Mouse (Mus musculus) midbrain, embryonic 16.5 days (tissue): ENCODE results near the gene Irak2. TPM values are rescaled to one million over a fixed set of nuclear protein-coding genes. Genes with fewer than 3 reads are reported as not detected.

Source experiments
- ATAC-seq: fragments of 200-750 bp; cut with Nextera tagmentation; 2 replicates; pipeline ENCODE4 v1.8.0; 2017; ENCODE audit warnings: moderate TSS enrichment
- H3K27ac ChIP-seq: fragments of 300-500 bp; sonication (generic); 2 replicates; pipeline ENCODE4 v1.5.1; 2014; ENCODE audit warnings: mild to moderate bottlenecking, low read length, mixed read lengths
- H3K27me3 ChIP-seq: fragments of 300-500 bp; sonication (generic); 2 replicates; pipeline ENCODE4 v1.6.1; 2014; ENCODE audit warnings: low read depth, low read length, mixed read lengths; ENCODE audit not compliant: control insufficient read depth, insufficient read depth
- H3K36me3 ChIP-seq: fragments of 300-500 bp; sonication (generic); 2 replicates; pipeline ENCODE4 v1.6.1; 2014; ENCODE audit warnings: mild to moderate bottlenecking, low read length, moderate library complexity, mixed read lengths; ENCODE audit not compliant: control insufficient read depth, insufficient read depth
- H3K4me1 ChIP-seq: fragments of 300-500 bp; sonication (generic); 2 replicates; pipeline ENCODE4 v1.6.1; 2014; ENCODE audit warnings: mild to moderate bottlenecking, low read length, mixed read lengths; ENCODE audit not compliant: control insufficient read depth, insufficient read depth
- H3K4me2 ChIP-seq: fragments of 300-500 bp; sonication (generic); 2 replicates; pipeline ENCODE4 v1.6.1; 2014; ENCODE audit warnings: mild to moderate bottlenecking, low read length, mixed read lengths
- H3K4me3 ChIP-seq: fragments of 300-500 bp; sonication (generic); 2 replicates; pipeline ENCODE4 v1.5.1; 2014; ENCODE audit warnings: low read depth, mild to moderate bottlenecking, low read length, moderate library complexity, mixed read lengths
- H3K9ac ChIP-seq: fragments of 300-500 bp; sonication (generic); 2 replicates; pipeline ENCODE4 v1.6.1; 2014; ENCODE audit warnings: low read depth, low read length, mixed read lengths
- H3K9me3 ChIP-seq: fragments of 300-500 bp; sonication (generic); replicated peaks from 2 replicates; pipeline ENCODE4 v1.6.1; 2014; ENCODE audit warnings: mild to moderate bottlenecking, low read length, mixed read lengths; ENCODE audit not compliant: control insufficient read depth, poor library complexity, severe bottlenecking
- WGBS: fragments of 180-500 bp; shearing (Covaris S2); extraction: QIAGEN DNeasy Blood & Tissue Kit; methylation state at CpG from one replicate; pipeline ENCODE4 v1.1.7; 2014; 5-methylcytosine and 5-hydroxymethylcytosine counted together
- polyA plus RNA-seq: library from polyadenylated mRNA; unstranded; fragments of >200 nt; fragmentation: Nextera tagmentation; extraction: Ambion mirVana; gene quantifications from 2 replicates; pipeline ENCODE4 v1.2.1, GENCODE M21; 2015

Irak2 gene
- polyA plus RNA-seq, 1 experiment from 2014 or later = 2.1 TPM

DNA sequence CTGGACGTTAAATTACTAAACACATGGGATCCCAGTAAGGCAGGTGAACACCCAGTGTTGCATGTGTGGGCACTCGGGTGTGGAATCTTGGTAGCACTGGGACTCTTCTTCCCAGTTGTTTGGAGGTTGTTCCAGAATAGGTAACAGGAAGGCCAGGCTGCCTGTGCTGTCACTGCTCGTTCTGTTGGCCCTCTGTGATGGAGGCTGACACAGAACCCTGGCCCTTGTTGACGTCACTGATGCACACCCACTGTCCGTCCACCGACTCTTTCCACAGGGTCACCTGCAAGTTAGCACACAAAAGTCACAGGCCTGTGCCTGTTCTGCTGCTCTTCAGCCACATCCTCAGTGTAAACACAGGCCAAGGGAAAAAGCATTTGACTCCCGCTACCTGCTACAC lies 89.9 kb downstream of the Irak2 start:
- Histone ChIP-seq H3K9ac (no peak overlapping the region), H3K4me1 (no peaks in the 10 kb centered on the region), H3K4me2 (no peak overlapping the region), H3K27me3 (no peaks in the 10 kb centered on the region), H3K36me3 (peaks cover 42% of the 10 kb centered on the region), H3K9me3 (no peaks in the 10 kb centered on the region), H3K27ac (no peak overlapping the region), H3K4me3 (no peak overlapping the region)
- 95% methylated on average over 7 of the region's 7 CpGs for WGBS
- ATAC-seq = no peak

GRCm38 (mm10) chr6:113731296-113731695 lies 93.0 kb downstream of the Irak2 start:
- Histone ChIP-seq H3K4me1 (no peaks in the 10 kb centered on the region), H3K36me3 (peaks cover 53% of the 10 kb centered on the region), H3K27me3 (no peaks in the 10 kb centered on the region), H3K4me2 (no peak overlapping the region), H3K27ac (no peak overlapping the region), H3K9me3 (no peaks in the 10 kb centered on the region), H3K4me3 (no peak overlapping the region), H3K9ac (no peak overlapping the region)
- 96% methylated on average over 3 of the region's 3 CpGs for WGBS
- ATAC-seq = no peak

DNA sequence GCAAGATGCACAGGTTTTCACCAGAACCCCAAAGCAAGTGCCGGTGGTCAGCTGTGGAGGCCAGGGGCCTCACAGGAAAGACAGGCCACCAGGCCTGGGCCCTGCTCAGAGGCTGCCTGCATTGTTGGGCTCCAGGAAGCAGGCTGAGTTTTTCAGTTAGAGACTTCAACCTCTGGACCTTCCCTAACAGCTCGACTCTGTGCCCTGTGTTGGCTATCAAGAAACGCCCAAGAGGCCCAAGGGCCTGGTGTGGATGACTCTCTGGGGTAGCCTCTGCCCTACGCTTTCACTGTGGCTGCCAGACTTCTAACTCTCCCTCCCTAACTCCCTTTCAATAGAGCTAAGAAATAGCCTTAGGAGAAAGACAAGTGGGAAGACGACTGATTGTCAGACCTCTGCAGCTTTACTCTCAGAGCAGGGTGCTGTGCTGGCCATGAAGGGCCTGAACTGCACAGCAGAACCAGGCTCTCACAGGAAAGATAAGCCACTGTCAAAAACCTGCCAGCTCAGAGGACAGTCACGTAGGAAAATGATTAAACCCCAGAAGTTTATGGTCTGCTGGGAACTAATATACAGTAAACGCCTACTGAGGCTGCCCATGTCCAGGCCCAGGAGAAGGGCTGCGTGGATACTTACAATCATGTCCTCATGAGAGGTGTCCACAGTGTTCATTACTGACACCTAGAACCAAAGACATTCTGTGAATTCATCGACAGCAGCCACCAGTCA lies 99.2 kb downstream of the Irak2 start:
- H3K4me1 ChIP-seq = peaks cover 12% of the 10 kb centered on the region
- H3K27me3 ChIP-seq = no peaks in the 10 kb centered on the region
- H3K4me3 ChIP-seq = no peak overlapping the region
- H3K9me3 ChIP-seq = no peaks in the 10 kb centered on the region
- no peak overlapping the region for H3K9ac ChIP-seq
- no peak for ATAC-seq
- WGBS = 90% methylated on average over 9 of the region's 9 CpGs
- no peak overlapping the region for H3K4me2 ChIP-seq
- H3K36me3 ChIP-seq = peaks cover 19% of the 10 kb centered on the region
- no peak overlapping the region for H3K27ac ChIP-seq

DNA sequence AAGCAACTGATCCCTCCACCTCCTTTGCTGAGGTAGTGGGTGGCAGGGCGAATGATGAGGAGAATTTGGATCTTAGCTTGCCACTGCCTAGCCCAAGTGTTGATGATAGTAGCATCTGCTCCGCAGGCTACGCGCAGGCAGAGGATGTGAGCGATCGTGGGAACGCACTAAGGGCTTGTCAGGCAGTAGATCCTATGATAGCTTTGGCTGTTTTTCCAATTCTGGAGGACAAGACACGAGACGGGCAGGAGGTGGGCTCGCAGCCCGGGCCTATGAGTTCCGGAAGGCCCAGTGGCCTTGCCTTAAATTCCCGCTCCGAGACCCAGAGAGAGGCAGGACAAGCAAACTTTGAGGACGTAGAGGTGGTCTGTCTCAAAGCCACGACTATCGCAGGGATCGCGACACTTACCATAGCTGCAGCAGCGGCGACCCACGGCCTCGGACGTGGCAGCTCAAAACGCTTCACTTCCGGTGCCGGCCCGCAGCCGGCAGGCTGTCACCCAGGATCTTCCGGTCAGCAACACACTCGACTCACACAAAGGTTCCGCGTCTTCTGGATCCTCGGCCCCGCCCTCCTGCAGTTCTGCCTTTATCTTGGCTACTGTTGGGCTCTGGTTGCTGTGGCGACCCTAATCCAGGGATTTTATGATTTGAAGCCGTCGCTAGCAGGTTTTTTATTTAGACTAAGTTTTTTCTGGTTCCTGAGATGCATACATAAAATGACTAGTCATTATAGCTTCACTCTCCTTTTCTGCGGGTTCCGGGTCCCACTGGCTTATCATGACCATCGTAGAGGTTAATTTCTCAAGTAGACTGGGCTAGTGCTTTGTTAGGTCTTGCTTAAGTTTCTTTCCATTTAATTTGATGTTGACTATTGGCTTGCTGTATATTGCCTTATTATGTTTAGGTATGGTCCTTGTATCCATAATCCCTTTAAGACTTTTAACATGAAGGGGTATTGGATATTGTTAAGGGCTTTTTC lies 102.3 kb downstream of the Irak2 start, which contains the start of gene Sec13:
Sec13 (minus strand) TSS at position 508 of the 982 bp plus-strand sequence.
- Histone ChIP-seq H3K9ac (peak within 1 kb of the TSS; percentile 84), H3K4me3 (peak within 1 kb of the TSS; percentile 89), H3K4me1 (peaks cover 12% of the 10 kb centered on the region), H3K4me2 (peak within 1 kb of the TSS; percentile 91), H3K36me3 (peaks cover 7% of the 10 kb centered on the region), H3K27me3 (no peaks in the 10 kb centered on the region), H3K9me3 (no peaks in the 10 kb centered on the region), H3K27ac (peak within 1 kb of the TSS; percentile 75)
- ATAC-seq = peak; percentile 90
- WGBS = 3% methylated on average over 41 of the region's 41 CpGs

GRCm38 (mm10) chr6:113741425-113741824 lies 103.2 kb downstream of the Irak2 start:
- Histone ChIP-seq H3K27ac (no peak overlapping the region), H3K9me3 (no peaks in the 10 kb centered on the region), H3K9ac (no peak overlapping the region), H3K4me3 (no peak overlapping the region), H3K4me2 (no peak overlapping the region), H3K36me3 (no peaks in the 10 kb centered on the region; the same call in 1 of the 2 replicates), H3K27me3 (no peaks in the 10 kb centered on the region), H3K4me1 (peaks cover 12% of the 10 kb centered on the region)
- WGBS = 72% methylated on average over 2 of the region's 2 CpGs
- no peak for ATAC-seq

DNA sequence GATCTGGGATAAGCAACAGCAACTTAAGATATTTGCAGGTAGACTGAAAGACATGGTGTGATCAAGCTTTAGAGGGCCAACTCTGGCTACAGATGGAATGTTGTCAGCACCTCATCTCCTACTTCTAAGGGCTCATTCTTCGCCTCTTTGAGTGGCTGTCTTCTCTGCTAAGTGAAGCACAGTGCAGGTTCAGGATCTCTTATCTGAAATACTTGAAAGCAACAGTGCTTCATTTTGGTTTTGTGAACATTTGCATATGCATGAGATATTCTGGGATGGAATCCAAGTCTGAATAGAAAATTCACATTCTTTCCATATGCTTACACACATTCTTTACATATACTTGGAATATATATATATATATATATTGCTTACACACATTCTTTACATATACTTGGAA lies 104.1 kb downstream of the Irak2 start:
- H3K9me3 ChIP-seq = no peaks in the 10 kb centered on the region
- WGBS = 84% methylated on average over 1 of the region's 1 CpGs
- no peak overlapping the region for H3K4me3 ChIP-seq
- H3K9ac ChIP-seq = no peak overlapping the region
- peaks cover 3% of the 10 kb centered on the region; the same call in 1 of the 2 replicates for H3K36me3 ChIP-seq
- H3K27ac ChIP-seq = no peak overlapping the region
- H3K4me1 ChIP-seq = peaks cover 12% of the 10 kb centered on the region
- H3K27me3 ChIP-seq = no peaks in the 10 kb centered on the region
- ATAC-seq = no peak
- no peak overlapping the region for H3K4me2 ChIP-seq

DNA sequence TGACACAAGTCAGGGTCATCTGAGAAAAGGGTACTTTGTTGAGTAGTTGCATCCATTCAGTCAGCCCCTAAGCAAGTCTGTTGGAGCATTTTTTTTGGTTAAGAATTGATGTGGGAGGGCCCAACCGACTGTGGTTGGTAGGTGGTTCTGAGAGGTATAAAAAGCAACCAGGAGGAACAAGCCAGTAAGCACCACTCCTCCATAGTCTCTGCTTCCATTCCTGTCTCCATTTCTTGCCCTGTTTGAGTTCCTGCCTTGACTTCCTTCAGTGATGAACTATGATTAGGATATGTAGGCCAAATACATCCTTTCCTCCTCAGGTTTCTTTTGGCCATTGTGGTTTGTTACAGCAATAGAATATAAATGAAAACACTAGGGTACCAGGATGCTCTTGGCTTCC lies 104.8 kb downstream of the Irak2 start:
- whole genome bisulfite sequencing = 57% methylated on average over 1 of the region's 1 CpGs
- H3K4me2 ChIP-seq = no peak overlapping the region
- peaks cover 5% of the 10 kb centered on the region; the same call in 1 of the 2 replicates for H3K36me3 ChIP-seq
- ATAC-seq = no peak
- peaks cover 12% of the 10 kb centered on the region for H3K4me1 ChIP-seq
- no peaks in the 10 kb centered on the region for H3K9me3 ChIP-seq
- H3K27me3 ChIP-seq = 0 out of 2 replicates have a peak, but pooled peaks cover 3% of the 10 kb centered on the region
- H3K4me3 ChIP-seq = no peak overlapping the region
- H3K27ac ChIP-seq = no peak overlapping the region
- H3K9ac ChIP-seq = no peak overlapping the region
